Mouse (Mus musculus): ENCODE data around the gene Nif3l1. TPM values are rescaled to one million over a fixed set of nuclear protein-coding genes. Genes with fewer than 3 reads are reported as not detected.

Gene Nif3l1
- total and polyA plus RNA-seq, 3 experiments = 34.5 to 107 (median 39.6) TPM

DNA sequence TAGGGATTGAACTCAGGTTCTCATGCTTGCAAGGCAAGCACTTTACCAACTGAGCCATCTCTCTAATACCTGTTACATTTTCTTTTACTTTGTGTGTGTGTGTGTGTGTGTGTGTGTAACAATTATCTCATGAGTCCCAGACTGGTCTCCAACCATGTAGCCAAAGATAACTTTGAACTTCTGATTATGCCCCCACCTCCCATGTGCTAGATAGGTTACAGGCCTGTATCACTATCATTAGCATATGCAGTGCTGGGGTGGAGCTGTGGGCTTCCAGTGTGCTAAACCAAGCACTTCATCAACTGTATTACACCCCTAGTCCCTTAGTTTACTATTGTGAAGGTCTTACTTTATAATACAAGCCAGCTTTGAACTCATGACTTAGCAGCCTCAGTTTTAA, 58.2 kb downstream of the Nif3l1 start:
- Histone ChIP-seq H3K9ac (ENCODE audit: insufficient read depth, low read depth) (peak overlapping the region; percentile 91), H3K4me1 (ENCODE audit: control insufficient read depth in 1 of 2, insufficient read depth in 2 of 2) (peaks cover 0 to 17% of the 10 kb centered on the region in 2 experiments; a peak in 3 of 4 replicates), H3K27ac (ENCODE audit: insufficient read depth, low read depth) (no peak overlapping the region), H3K4me3 (replicated peaks in 1 of 3; ENCODE audit: low read depth in 2 of 3, low read length in 2 of 3, poor library complexity in 1 of 3) (peak overlapping the region; percentile 26 to 97 (median 76)), H3K36me3 (replicated peaks in 1 of 2; ENCODE audit: control insufficient read depth in 1 of 2, insufficient read depth in 1 of 2, low read length in 1 of 2) (peaks cover 15 to 46% of the 10 kb centered on the region in 2 experiments), H3K79me2 (replicated peaks; ENCODE audit: control insufficient read depth, extremely low read depth, insufficient read depth, poor library complexity, severe bottlenecking) (peaks cover 37% of the 10 kb centered on the region), H3K4me2 (ENCODE audit: insufficient read depth, low read depth, poor library complexity, severe bottlenecking) (peak overlapping the region; percentile 72), H3K27me3 (replicated peaks) (no peaks in the 10 kb centered on the region), H3K9me3 (replicated peaks; ENCODE audit: low read length) (peaks cover 16% of the 10 kb centered on the region)
- dilution Hi-C loops (cut with MboI; ENCODE audit: extremely low pct_ligation_motif_present, extremely low pct_unique_long_range_greater_than_20kb, low sequenced_read_pairs) (no loop called here), in situ Hi-C loops (cut with MboI; ENCODE audit: low pct_ligation_motif_present, low pct_unique_long_range_greater_than_20kb, low sequenced_read_pairs) (no loop called here)
- TF ChIP-seq JUND (conservative IDR thresholded peaks at IDR 0.05; ENCODE audit: low read depth, low read length) (no peak), E2F4 (IDR thresholded peaks at IDR 0.05; ENCODE audit: insufficient replicate concordance, low read depth, low read length) (no peak), SIN3A (IDR thresholded peaks at IDR 0.05; ENCODE audit: low read length) (no peak), GABPA (IDR thresholded peaks at IDR 0.05; ENCODE audit: insufficient replicate concordance, low read depth, low read length) (no peak), USF1 (IDR thresholded peaks at IDR 0.05; ENCODE audit: low read depth, low read length) (no peak), IRF4 (IDR thresholded peaks at IDR 0.05; ENCODE audit: low read depth, low read length) (no peak), ZNF384 (IDR thresholded peaks at IDR 0.05; ENCODE audit: low read depth, low read length) (no peak), MEF2A (IDR thresholded peaks at IDR 0.05; ENCODE audit: borderline replicate concordance, low read depth, low read length) (no peak), MAX (IDR thresholded peaks at IDR 0.05; ENCODE audit: low read length) (no peak), MYC (IDR thresholded peaks at IDR 0.05; ENCODE audit: low read depth, low read length) (no peak), CHD2 (IDR thresholded peaks at IDR 0.05; ENCODE audit: low read length) (no peak), MXI1 (IDR thresholded peaks at IDR 0.05; ENCODE audit: low read depth, low read length) (no peak), KAT2A (IDR thresholded peaks at IDR 0.05; ENCODE audit: insufficient replicate concordance, low read length) (no peak), HCFC1 (IDR thresholded peaks at IDR 0.05; ENCODE audit: low read depth, low read length) (no peak), USF2 (conservative IDR thresholded peaks at IDR 0.05; ENCODE audit: low read depth, low read length) (no peak), POLR2A (IDR thresholded peaks at IDR 0.05; ENCODE audit: low read depth, low read length) (no peak), NELFE (IDR thresholded peaks at IDR 0.05; ENCODE audit: low read depth, low read length) (no peak), MAZ (IDR thresholded peaks at IDR 0.05; ENCODE audit: low read depth, low read length) (no peak)
- DNase-seq (ENCODE audit: extremely low read depth) = peak; percentile 19

DNA sequence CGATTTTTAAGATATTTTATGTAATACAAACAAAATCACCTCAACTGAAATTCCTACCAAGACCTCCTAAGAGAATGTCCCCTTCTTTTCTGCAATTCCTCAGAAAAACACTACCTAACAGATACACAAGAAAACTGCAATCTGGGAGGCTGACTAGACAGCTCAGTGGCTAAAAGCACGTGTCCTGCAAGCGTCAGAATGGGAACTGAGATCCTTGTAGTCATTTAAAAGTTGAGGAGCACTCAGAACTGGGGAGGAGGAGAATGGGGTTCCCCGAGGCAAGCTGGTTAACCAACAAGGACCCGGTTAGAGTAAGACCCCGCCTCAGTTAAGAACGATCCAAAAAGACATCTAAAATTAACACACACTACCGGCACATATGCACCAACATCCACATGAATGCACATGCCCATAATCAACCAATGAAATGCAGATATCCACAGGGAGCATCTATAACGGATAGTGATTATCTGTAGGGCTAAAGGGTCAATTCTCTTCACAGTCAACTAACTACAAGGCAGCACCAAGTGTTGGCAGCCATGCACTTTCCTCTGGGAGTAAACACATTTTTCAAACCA, 58.9 kb downstream of the Nif3l1 start:
- H3K27ac ChIP-seq (ENCODE audit: insufficient read depth, low read depth) = no peak overlapping the region
- peaks cover 32% of the 10 kb centered on the region for H3K79me2 ChIP-seq (replicated peaks; ENCODE audit: control insufficient read depth, extremely low read depth, insufficient read depth, poor library complexity, severe bottlenecking)
- dilution Hi-C loops (cut with MboI; ENCODE audit: extremely low pct_ligation_motif_present, extremely low pct_unique_long_range_greater_than_20kb, low sequenced_read_pairs) = no loop called here

More for the DNA sequence above, 58.9 kb downstream of the Nif3l1 start:
- Histone ChIP-seq H3K4me3 (replicated peaks in 1 of 3; ENCODE audit: low read depth in 2 of 3, low read length in 2 of 3, poor library complexity in 1 of 3) (peak overlapping the region; percentile 76 to 98 (median 97)), H3K36me3 (replicated peaks in 1 of 2; ENCODE audit: control insufficient read depth in 1 of 2, insufficient read depth in 1 of 2, low read length in 1 of 2) (peaks cover 12 to 49% of the 10 kb centered on the region in 2 experiments), H3K9me3 (replicated peaks; ENCODE audit: low read length) (peaks cover 22% of the 10 kb centered on the region), H3K9ac (ENCODE audit: insufficient read depth, low read depth) (peak overlapping the region; percentile 91), H3K27me3 (replicated peaks) (no peaks in the 10 kb centered on the region), H3K4me2 (ENCODE audit: insufficient read depth, low read depth, poor library complexity, severe bottlenecking) (peak overlapping the region; percentile 72), H3K4me1 (ENCODE audit: control insufficient read depth in 1 of 2, insufficient read depth in 2 of 2) (peaks cover 0 to 17% of the 10 kb centered on the region in 2 experiments; a peak in 3 of 4 replicates)
- in situ Hi-C loops (cut with MboI; ENCODE audit: low pct_ligation_motif_present, low pct_unique_long_range_greater_than_20kb, low sequenced_read_pairs) = no loop called here
- TF ChIP-seq SIN3A (IDR thresholded peaks at IDR 0.05; ENCODE audit: low read length) = peak; percentile 69; the same call in 1 of the 2 replicates
- peak; percentile 66 for TF ChIP-seq BHLHE40 (IDR thresholded peaks at IDR 0.05; ENCODE audit: low read depth, low read length)
- TF ChIP-seq RCOR1 (conservative IDR thresholded peaks at IDR 0.05; ENCODE audit: low read depth, low read length) = no peak
- TF ChIP-seq MYC (IDR thresholded peaks at IDR 0.05; ENCODE audit: low read depth, low read length) = peak; percentile 86
- no peak for TF ChIP-seq JUN (IDR thresholded peaks at IDR 0.05; ENCODE audit: insufficient read depth, low read depth, low read length)
- TF ChIP-seq MAX (IDR thresholded peaks at IDR 0.05; ENCODE audit: low read length) = peak; percentile 93
- 0 out of 2 replicates have a peak, but pooled peaks have one; percentile 4 for TF ChIP-seq POLR2AphosphoS2 (IDR thresholded peaks at IDR 0.05; ENCODE audit: low read depth, low read length)
- TF ChIP-seq TCF12 (IDR thresholded peaks at IDR 0.05; ENCODE audit: low read depth, low read length) = no peak
- peak; percentile 96 for TF ChIP-seq MXI1 (IDR thresholded peaks at IDR 0.05; ENCODE audit: low read depth, low read length)
- peak; percentile 40 for DNase-seq (ENCODE audit: extremely low read depth)
